Mouse (Mus musculus) cortical plate, adult 2 months (tissue): ENCODE data around the gene Prpf8.

Source experiments
- CTCF ChIP-seq: fragments of 200-500 bp; IDR thresholded peaks from 2 replicates; pipeline ENCODE4 v1.5.1; 2011; ENCODE audit warnings: mild to moderate bottlenecking, control low read depth, low read length; ENCODE audit not compliant: insufficient read depth; ENCODE audit errors: extremely low read depth
- POLR2A ChIP-seq: fragments of 200-500 bp; IDR thresholded peaks from 2 replicates; pipeline ENCODE4 v1.6.1; 2011; ENCODE audit warnings: mild to moderate bottlenecking, low read length, control low read depth; ENCODE audit not compliant: insufficient read depth; ENCODE audit errors: extremely low read depth

GRCm38 (mm10) chr11:75526943-75527342 lies 40.3 kb downstream of the Prpf8 start:
- TF ChIP-seq POLR2A (no peak), CTCF (no peak)
